Mouse (Mus musculus) neural tube, embryonic 13.5 days (tissue): ENCODE data around the gene Relt. TPM values are rescaled to one million over a fixed set of nuclear protein-coding genes. Genes with fewer than 3 reads are reported as not detected.

Experiments
- ATAC-seq: fragments of 200-750 bp; cut with Nextera tagmentation; 2 replicates; pipeline ENCODE4 v1.8.0; 2017; ENCODE audit warnings: low read depth, mild to moderate bottlenecking, moderate TSS enrichment, moderate library complexity
- H3K27ac ChIP-seq: fragments of 300-500 bp; sonication (generic); replicated peaks from 2 replicates; pipeline ENCODE4 v1.5.1; 2015; ENCODE audit warnings: moderate library complexity, mild to moderate bottlenecking, inconsistent platforms
- H3K27me3 ChIP-seq: fragments of 300-500 bp; sonication (generic); 2 replicates; pipeline ENCODE4 v1.6.1; 2015; ENCODE audit warnings: mild to moderate bottlenecking, inconsistent platforms
- H3K36me3 ChIP-seq: fragments of 300-500 bp; sonication (generic); 2 replicates; pipeline ENCODE4 v1.6.1; 2015; ENCODE audit warnings: mild to moderate bottlenecking, inconsistent platforms
- H3K4me1 ChIP-seq: fragments of 300-500 bp; sonication (generic); replicated peaks from 2 replicates; pipeline ENCODE4 v1.6.1; 2015; ENCODE audit warnings: inconsistent platforms
- H3K4me2 ChIP-seq: fragments of 300-500 bp; sonication (generic); 2 replicates; pipeline ENCODE4 v1.6.1; 2015; ENCODE audit warnings: inconsistent platforms, mild to moderate bottlenecking, moderate library complexity
- H3K4me3 ChIP-seq: fragments of 300-500 bp; sonication (generic); 2 replicates; pipeline ENCODE4 v1.5.1; 2015; ENCODE audit warnings: mild to moderate bottlenecking, inconsistent platforms
- H3K9ac ChIP-seq: fragments of 300-500 bp; sonication (generic); 2 replicates; pipeline ENCODE4 v1.6.1; 2015; ENCODE audit warnings: moderate library complexity, mild to moderate bottlenecking, inconsistent platforms
- H3K9me3 ChIP-seq: fragments of 300-500 bp; sonication (generic); 2 replicates; pipeline ENCODE4 v1.6.1; 2016; ENCODE audit warnings: inconsistent platforms
- WGBS: fragments of 180-500 bp; shearing (Covaris S2); methylation state at CpG from one replicate; pipeline ENCODE4 v1.1.7; 2015; 5-methylcytosine and 5-hydroxymethylcytosine counted together
- polyA plus RNA-seq: library from polyadenylated mRNA; unstranded; fragments of >200 nt; fragmentation: Nextera tagmentation; extraction: Ambion mirVana; gene quantifications from 2 replicates; pipeline ENCODE4 v1.2.1, GENCODE M21; 2015

Relt gene
- polyA plus RNA-seq, 1 experiment from 2014 or later = 4.6 TPM

DNA sequence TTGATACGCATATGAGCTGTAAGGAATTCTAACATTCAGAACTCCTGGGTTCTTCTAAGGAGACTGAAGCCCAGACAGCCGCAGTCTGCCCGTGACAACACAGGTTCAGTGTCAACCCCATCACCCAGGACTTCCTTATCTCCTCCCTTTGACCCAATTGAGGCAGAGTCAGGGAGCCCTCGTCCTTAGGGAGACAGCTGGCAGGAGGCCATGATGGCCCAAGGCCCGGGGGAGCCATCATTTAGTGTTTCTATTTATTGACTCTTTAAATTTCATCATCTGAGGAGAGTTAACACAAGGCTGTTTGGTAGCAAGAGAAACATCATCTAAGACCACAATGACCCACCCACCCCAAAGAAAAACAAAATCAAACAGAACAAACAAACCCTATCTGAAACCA lies 8.6 kb upstream of the Relt start:
- no peaks in the 10 kb centered on the region for H3K27me3 ChIP-seq
- no peak overlapping the region for H3K9ac ChIP-seq
- ATAC-seq = no peak
- no peaks in the 10 kb centered on the region for H3K9me3 ChIP-seq
- no peak overlapping the region for H3K27ac ChIP-seq
- H3K4me1 ChIP-seq = no peaks in the 10 kb centered on the region
- 83% methylated on average over 5 of the region's 5 CpGs for WGBS
- no peak overlapping the region for H3K4me2 ChIP-seq
- H3K4me3 ChIP-seq = no peak overlapping the region
- peaks cover 46% of the 10 kb centered on the region for H3K36me3 ChIP-seq

DNA sequence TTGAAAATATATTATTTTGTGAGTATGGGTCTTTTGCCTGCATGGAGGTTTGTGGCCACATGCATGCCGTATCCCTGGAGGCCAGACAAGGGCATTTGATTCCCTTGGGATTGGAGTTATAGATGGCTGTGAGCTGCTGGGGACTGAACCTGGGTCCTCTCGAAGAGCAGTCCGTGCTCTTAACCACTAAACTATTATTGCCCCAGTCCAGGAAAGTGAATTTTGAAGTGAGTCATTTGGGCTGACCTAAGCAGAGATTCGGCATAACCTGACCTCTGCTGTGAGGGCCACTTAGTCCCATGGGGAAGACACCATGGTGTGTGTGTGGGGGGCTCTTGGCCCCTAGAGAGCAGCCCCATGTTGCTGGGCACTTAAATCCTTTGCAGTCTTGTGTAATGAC lies 8.1 kb upstream of the Relt start:
- no peak for ATAC-seq
- H3K4me3 ChIP-seq = no peak overlapping the region
- no peak overlapping the region for H3K27ac ChIP-seq
- H3K9me3 ChIP-seq = no peaks in the 10 kb centered on the region
- no peak overlapping the region for H3K9ac ChIP-seq
- WGBS = 87% methylated on average over 4 of the region's 4 CpGs
- no peaks in the 10 kb centered on the region for H3K27me3 ChIP-seq
- no peaks in the 10 kb centered on the region for H3K4me1 ChIP-seq
- peaks cover 40% of the 10 kb centered on the region for H3K36me3 ChIP-seq
- no peak overlapping the region for H3K4me2 ChIP-seq

DNA sequence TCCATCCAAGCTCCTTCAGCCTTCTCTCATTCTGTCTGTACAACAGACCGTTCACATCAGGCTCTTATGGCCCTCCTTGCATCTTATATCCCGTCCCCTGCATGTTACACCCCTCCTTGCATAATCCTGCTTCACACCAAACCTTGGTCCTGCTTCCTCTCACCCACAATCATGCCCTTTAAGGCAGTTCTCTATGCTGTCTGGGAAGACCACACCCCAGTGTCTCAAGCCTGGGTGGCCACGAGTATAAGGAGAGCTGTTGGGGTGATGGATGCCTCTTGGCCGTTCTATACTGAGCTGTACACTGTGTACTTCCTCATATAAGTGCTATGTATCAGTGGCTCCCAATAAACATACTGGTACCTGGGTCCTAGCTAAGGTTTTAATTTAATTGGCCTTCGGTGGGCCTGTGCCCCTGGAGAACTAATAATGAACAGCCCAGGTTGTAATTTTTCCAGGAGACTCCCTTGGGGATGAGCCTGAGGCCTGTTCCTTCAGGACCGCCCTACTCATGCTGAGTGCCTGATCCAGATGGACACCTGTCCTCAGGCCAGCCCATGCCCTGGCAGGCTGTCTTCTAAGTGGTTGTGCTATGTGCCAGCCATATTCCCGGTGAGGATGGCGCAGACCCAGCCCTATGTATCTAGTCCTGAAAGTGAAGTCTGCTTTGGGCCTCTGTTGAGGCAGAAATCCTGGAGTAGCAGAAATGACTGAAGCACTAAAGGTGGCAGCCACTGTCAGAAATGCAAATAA lies 6.8 kb upstream of the Relt start:
- 89% methylated on average over 8 of the region's 8 CpGs for WGBS
- no peaks in the 10 kb centered on the region for H3K27me3 ChIP-seq
- no peak overlapping the region for H3K9ac ChIP-seq
- no peak for ATAC-seq
- H3K4me3 ChIP-seq = no peak overlapping the region
- H3K9me3 ChIP-seq = no peaks in the 10 kb centered on the region
- no peaks in the 10 kb centered on the region for H3K4me1 ChIP-seq
- H3K4me2 ChIP-seq = no peak overlapping the region
- peaks cover 29% of the 10 kb centered on the region for H3K36me3 ChIP-seq
- H3K27ac ChIP-seq = no peak overlapping the region

DNA sequence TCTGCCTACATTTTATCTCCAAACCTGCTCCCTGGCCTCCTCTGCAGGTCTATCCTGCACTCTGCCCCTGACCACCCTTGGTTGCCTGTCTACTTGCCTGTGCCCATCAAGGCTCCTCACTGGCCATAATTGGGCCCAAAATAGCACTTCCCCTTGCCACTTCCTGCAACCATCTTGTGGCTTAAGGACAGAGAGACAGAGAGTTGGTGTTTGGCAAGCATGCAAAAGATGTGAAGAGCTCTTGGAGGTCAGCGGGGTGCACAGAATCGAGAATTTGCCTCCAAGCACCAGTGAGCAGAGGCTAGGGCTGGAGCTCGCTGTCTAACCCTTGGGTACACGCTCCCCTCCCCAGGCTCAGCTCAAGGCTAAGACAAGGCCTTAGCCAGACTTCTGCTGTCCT lies 5.3 kb upstream of the Relt start:
- Histone ChIP-seq H3K9ac (no peak overlapping the region), H3K36me3 (peaks cover 15% of the 10 kb centered on the region), H3K4me3 (no peak overlapping the region), H3K27me3 (no peaks in the 10 kb centered on the region), H3K4me2 (no peak overlapping the region), H3K9me3 (no peaks in the 10 kb centered on the region), H3K27ac (no peak overlapping the region), H3K4me1 (no peaks in the 10 kb centered on the region)
- ATAC-seq = no peak
- WGBS = 80% methylated on average over 4 of the region's 4 CpGs

DNA sequence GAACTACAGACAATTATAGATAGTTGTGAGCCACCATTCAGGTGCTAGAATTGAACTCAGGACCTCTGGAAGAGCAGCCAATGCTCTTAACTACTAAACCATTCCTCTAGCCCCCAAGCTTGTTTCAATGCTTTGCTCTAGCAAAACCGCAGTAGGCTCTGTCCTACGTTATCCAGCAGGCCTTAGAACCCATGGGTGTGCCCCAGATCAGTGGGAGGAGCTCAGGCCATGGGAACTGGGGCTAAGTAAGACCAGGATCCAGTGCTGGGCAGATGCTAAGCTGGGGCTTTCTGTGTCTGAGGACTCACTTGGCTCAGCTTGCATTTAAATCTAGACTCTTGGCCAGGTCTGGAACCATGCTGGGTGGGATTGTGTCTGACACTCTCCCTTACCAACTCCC lies 4.3 kb upstream of the Relt start:
- Histone ChIP-seq H3K4me3 (no peak overlapping the region), H3K36me3 (peaks cover 5% of the 10 kb centered on the region), H3K9ac (no peak overlapping the region), H3K4me2 (no peak overlapping the region), H3K4me1 (peaks cover 3% of the 10 kb centered on the region), H3K27me3 (no peaks in the 10 kb centered on the region), H3K27ac (no peak overlapping the region), H3K9me3 (no peaks in the 10 kb centered on the region)
- ATAC-seq = no peak
- 57% methylated on average over 2 of the region's 2 CpGs for WGBS

DNA sequence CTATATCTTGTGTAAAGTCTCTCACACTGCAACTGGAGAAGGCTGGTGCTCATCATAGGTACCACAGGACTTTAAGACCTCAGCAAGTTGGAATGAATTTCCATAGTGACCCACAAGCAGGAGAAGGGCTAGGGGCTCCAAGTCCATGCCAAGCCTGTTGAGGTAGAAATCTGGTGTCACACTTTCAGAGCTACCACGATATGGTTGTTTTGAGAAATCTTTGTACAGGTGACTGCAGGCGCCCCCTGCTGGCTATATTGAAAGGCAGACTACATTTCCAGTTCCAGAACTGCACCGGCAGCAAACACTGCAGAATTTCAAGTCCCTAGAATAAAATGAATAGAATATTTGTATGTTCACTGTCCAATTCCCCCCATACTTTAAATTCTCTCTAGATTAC lies 3.4 kb upstream of the Relt start:
- Histone ChIP-seq H3K4me3 (no peak overlapping the region), H3K9me3 (no peaks in the 10 kb centered on the region), H3K9ac (no peak overlapping the region), H3K36me3 (no peaks in the 10 kb centered on the region), H3K27me3 (no peaks in the 10 kb centered on the region), H3K4me1 (peaks cover 12% of the 10 kb centered on the region), H3K4me2 (no peak overlapping the region), H3K27ac (no peak overlapping the region)
- WGBS = 12% methylated on average over 3 of the region's 3 CpGs
- ATAC-seq = no peak

DNA sequence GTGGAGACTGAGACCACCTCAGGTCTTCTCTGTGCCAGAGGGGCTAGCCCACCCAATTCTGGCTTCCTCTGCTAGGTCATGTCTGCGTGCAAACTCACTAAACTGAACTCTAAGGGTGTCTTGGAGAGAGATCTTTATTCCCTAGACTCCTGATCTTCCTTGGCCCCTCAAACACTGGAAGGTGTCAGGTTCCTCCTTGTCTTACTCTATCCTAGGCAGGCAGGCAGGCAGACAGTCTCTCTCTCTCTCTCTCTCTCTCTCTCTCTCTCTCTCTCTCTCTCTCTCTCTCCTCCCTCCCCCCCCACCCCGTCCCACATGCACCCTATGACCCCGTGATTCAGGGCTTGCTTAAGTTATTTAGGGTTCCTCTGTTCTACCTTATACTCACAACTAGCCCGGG lies 893 bp downstream of the Relt start:
- 8% methylated on average over 4 of the region's 4 CpGs for WGBS
- peaks cover 14% of the 10 kb centered on the region for H3K4me1 ChIP-seq
- H3K27ac ChIP-seq = no peak overlapping the region
- H3K4me3 ChIP-seq = peak overlapping the region; percentile 71
- no peaks in the 10 kb centered on the region for H3K36me3 ChIP-seq
- H3K27me3 ChIP-seq = no peaks in the 10 kb centered on the region
- no peaks in the 10 kb centered on the region for H3K9me3 ChIP-seq
- peak; percentile 10 for ATAC-seq
- H3K9ac ChIP-seq = peak overlapping the region; percentile 84
- peak overlapping the region; percentile 97 for H3K4me2 ChIP-seq

DNA sequence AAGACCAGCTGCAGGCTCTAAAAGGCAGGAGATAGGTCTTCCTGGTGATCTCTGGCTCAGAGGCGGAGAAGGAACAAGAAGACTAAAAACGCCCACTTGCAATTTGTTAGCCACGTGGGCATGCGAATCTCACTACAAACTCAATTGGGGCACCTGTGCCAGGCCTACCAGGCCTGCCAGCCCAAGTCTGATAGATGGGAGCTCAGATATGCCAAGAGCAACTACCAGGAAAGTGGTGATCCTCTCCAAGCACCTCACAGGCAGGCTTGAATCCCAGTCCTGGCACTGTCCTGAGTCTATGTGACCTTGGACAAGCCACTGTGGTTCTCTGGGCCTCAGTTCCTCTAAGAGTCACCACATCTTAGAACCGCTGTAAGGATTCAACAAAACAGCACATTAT lies 2.0 kb downstream of the Relt start:
- no peak overlapping the region for H3K4me2 ChIP-seq
- H3K36me3 ChIP-seq = no peaks in the 10 kb centered on the region
- no peaks in the 10 kb centered on the region for H3K9me3 ChIP-seq
- ATAC-seq = no peak
- H3K4me1 ChIP-seq = peaks cover 14% of the 10 kb centered on the region
- no peak overlapping the region for H3K4me3 ChIP-seq
- WGBS = 90% methylated on average over 5 of the region's 5 CpGs
- no peak overlapping the region for H3K27ac ChIP-seq
- no peak overlapping the region for H3K9ac ChIP-seq
- H3K27me3 ChIP-seq = no peaks in the 10 kb centered on the region

DNA sequence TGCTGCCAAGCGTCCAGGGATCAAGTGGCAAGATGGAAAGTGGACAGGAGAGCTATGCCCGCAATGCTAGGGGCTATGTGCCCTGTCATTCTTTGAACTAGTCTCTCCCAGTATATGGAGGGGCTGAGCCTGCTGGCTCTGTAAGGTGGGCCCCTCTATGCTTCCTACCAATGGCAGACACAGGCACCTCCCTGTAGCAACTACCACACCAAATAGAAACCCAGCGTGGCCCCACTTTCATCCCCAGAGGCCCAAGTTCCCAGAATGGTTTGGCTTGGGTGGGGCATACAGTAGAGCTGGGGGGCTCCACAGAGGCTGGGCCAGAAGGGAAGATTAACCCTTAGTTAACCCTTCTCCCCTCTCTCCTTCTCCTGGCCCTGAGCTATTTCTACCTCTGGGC lies 2.8 kb downstream of the Relt start:
- Histone ChIP-seq H3K9ac (no peak overlapping the region), H3K27me3 (no peaks in the 10 kb centered on the region), H3K9me3 (no peaks in the 10 kb centered on the region), H3K4me1 (peaks cover 16% of the 10 kb centered on the region), H3K4me2 (no peak overlapping the region), H3K4me3 (no peak overlapping the region), H3K27ac (no peak overlapping the region), H3K36me3 (no peaks in the 10 kb centered on the region)
- ATAC-seq = no peak
- WGBS = 82% methylated on average over 3 of the region's 3 CpGs

DNA sequence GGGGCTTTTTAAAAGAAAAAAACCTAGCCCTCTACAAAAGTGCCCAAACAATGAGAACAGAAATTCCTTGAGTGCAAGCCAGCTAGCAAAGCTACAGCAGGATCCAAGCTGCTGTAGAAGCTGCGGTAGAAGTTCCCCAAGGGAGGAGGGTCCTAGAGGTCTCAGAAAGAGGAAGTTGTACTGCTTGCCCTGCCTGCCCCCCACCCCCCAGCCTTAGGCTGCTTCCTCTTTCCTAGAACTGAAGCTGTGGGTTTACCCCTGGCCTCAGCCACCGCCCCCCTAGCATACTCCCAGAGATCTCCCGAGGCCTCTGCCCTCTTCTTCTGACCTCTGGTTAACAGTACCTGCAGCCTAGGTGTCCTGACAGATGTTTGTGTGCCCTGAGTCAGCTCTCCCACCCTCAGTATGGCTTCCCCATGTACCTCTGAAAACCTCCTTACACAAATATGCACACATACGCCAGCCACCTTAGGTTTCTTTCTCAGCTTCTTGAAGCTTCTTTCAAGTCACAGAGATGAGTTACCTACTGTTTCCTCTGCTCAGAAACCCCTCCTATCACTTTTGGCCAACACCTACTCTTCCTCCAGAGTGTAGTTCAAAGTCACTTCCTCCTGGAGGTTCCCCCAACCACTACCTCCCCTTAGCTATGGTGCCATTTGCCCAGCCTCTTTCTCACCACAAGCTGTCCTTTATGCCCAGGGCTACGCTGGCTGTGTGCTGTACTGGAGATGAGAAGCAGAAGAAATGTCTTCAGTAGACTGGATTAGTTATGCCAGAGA lies 7.3 kb downstream of the Relt start:
- 82% methylated on average over 5 of the region's 5 CpGs for WGBS

DNA sequence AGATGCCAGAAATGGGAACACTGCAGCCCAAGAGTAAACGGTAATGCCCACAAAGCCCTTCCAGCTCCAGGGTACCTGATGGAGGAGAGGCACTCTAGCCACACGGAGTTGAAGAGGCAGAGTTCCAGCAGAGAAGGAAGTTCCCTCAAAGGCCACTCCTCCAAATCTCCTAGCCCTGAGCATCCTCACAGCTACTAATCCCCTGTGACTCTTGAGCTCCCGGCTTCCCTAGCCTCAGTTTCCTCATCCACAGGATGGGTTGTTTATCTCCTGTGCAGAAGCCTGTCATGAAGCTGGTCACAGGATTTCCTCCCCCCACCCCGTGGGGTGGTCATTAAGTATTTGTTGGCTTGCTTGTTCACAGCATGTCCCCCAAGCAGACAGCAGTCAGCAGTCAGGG lies 7.9 kb downstream of the Relt start:
- 47% methylated on average over 4 of the region's 4 CpGs for WGBS
- Histone ChIP-seq H3K36me3 (no peaks in the 10 kb centered on the region), H3K27ac (no peak overlapping the region), H3K4me2 (no peak overlapping the region), H3K9ac (no peak overlapping the region), H3K27me3 (no peaks in the 10 kb centered on the region), H3K9me3 (no peaks in the 10 kb centered on the region), H3K4me1 (peaks cover 24% of the 10 kb centered on the region), H3K4me3 (no peak overlapping the region)
- no peak for ATAC-seq

More for the DNA sequence above, 7.3 kb downstream of the Relt start:
- Histone ChIP-seq H3K36me3 (no peaks in the 10 kb centered on the region), H3K4me3 (no peak overlapping the region), H3K9me3 (no peaks in the 10 kb centered on the region), H3K4me2 (no peak overlapping the region), H3K4me1 (peaks cover 23% of the 10 kb centered on the region), H3K27me3 (no peaks in the 10 kb centered on the region), H3K27ac (no peak overlapping the region), H3K9ac (no peak overlapping the region)
- ATAC-seq = no peak

DNA sequence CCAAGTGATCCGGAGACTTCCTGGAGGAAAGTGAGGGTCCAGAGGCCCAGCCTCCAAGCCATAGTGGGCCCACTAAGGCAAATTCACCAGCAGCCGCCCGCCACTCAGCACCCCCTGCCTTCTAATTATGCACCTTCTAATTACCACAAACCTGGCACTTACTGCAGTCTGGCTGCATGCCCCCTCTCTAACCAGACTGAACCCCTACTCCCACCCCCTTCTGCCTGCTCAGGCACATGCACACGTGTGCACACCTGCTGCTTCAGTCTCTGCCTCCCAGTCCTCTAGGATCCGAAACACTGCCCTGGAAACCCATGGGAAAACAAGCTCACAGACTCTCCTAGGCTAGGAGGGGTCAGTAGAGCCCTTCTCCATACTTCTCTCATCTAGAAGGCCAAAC lies 8.4 kb downstream of the Relt start:
- Histone ChIP-seq H3K9ac (no peak overlapping the region), H3K36me3 (no peaks in the 10 kb centered on the region), H3K4me2 (no peak overlapping the region), H3K27ac (no peak overlapping the region), H3K4me1 (peaks cover 24% of the 10 kb centered on the region), H3K4me3 (no peak overlapping the region), H3K27me3 (no peaks in the 10 kb centered on the region), H3K9me3 (no peaks in the 10 kb centered on the region)
- no peak for ATAC-seq
- WGBS = 65% methylated on average over 5 of the region's 5 CpGs
